14 mouse cellular contexts compared by ENCODE assay signal in genomic region chr9:58195671-58196070, GRCm38 (mm10). TPM values are rescaled to one million over a fixed set of nuclear protein-coding genes. Genes with fewer than 3 reads are reported as not detected.
A peak's percentile ranks its signal among the peaks of the same experiment; 100 is the strongest.
DNase-seq lines count a peak whose midpoint lies in the region; ATAC-seq and TF ChIP-seq lines count a peak whose summit lies in the region.
"Had no signal": no experiment of that assay in that cellular context is flagged by ENCODE, and none has a peak within 500 bp of the region (broad histone marks: within the 10 kb centered on the region; RNA-seq: fewer than 3 reads in every experiment).

No protein-coding gene starts in this region.

- no peak for TF ChIP-seq POLR2A in testis, adult 2 months (IDR thresholded peaks at IDR 0.05; ENCODE audit: control insufficient read depth, low read depth, low read length)

- no peak for DNase-seq in testis, postnatal 14 days (ENCODE audit: low spot score)
- DNase-seq in retina, embryonic 14.5 days (ENCODE audit: low spot score) = no peak
- DNase-seq in thymus, postnatal 4 days = no peak
- DNase-seq in adrenal gland, adult 2 months = no peak
- DNase-seq: cerebellum, adult 18-20 months; kidney, postnatal 14 days; right cerebral cortex, postnatal 4 days had no signal

- H3K27me3 ChIP-seq in testis, adult 2 months (ENCODE audit: control insufficient read depth, insufficient read depth, low read length) = no peaks in the 10 kb centered on the region
- peaks cover 16% of the 10 kb centered on the region; the same call in 1 of the 2 replicates for H3K27me3 ChIP-seq in forebrain, embryonic 16.5 days (replicated peaks; ENCODE audit: control insufficient read depth, insufficient read depth, low read length)
- H3K27me3 ChIP-seq in midbrain, embryonic 12.5 days = peaks cover 77% of the 10 kb centered on the region

- no peak for ATAC-seq in forebrain, embryonic 16.5 days
- ATAC-seq in midbrain, embryonic 12.5 days (ENCODE audit: low FRiP score, low read depth) = no peak
- ATAC-seq in activated CD4-positive, CD25-positive, alpha-beta regulatory T cell, adult 4 months = no peak

- H3K4me3 ChIP-seq in testis, adult 2 months (ENCODE audit: control insufficient read depth, low read depth, low read length) = no peak overlapping the region
- H3K4me3 ChIP-seq in forebrain, embryonic 16.5 days (replicated peaks; ENCODE audit: low read length) = peak overlapping the region; percentile 63
- peak overlapping the region; percentile 42 for H3K4me3 ChIP-seq in midbrain, embryonic 12.5 days

- peak overlapping the region; percentile 81 for H3K4me2 ChIP-seq in forebrain, embryonic 16.5 days (ENCODE audit: low read length)
- H3K4me2 ChIP-seq in midbrain, embryonic 12.5 days (replicated peaks) = peak overlapping the region; percentile 52

- peak overlapping the region; percentile 76 for H3K9ac ChIP-seq in forebrain, embryonic 16.5 days (replicated peaks; ENCODE audit: low read depth, low read length)
- peak overlapping the region; percentile 64 for H3K9ac ChIP-seq in midbrain, embryonic 12.5 days (replicated peaks)
- H3K9ac ChIP-seq: embryonic facial prominence, embryonic 13.5 days; liver, embryonic 14.5 days had no signal

- WGBS in forebrain, embryonic 16.5 days = 7% methylated on average over 1 of the region's 1 CpGs
- 0% methylated on average over 1 of the region's 1 CpGs for WGBS in midbrain, embryonic 12.5 days

- TF ChIP-seq CTCF in testis, adult 2 months (IDR thresholded peaks at IDR 0.05; ENCODE audit: control insufficient read depth, insufficient read depth, insufficient replicate concordance, low read depth, low read length) = no peak

- peak overlapping the region; percentile 41 for H3K27ac ChIP-seq in testis, adult 2 months (ENCODE audit: control insufficient read depth, insufficient read depth, low read depth, low read length)
- peak overlapping the region; percentile 98 for H3K27ac ChIP-seq in forebrain, embryonic 16.5 days (ENCODE audit: low read length)
- peak overlapping the region; percentile 88 for H3K27ac ChIP-seq in midbrain, embryonic 12.5 days (replicated peaks)
- H3K27ac ChIP-seq: embryonic facial prominence, embryonic 13.5 days; liver, embryonic 14.5 days; stomach, postnatal 0 days had no signal

- peaks cover 14% of the 10 kb centered on the region for H3K4me1 ChIP-seq in testis, adult 2 months (ENCODE audit: control insufficient read depth, insufficient read depth, low read length)
- peaks cover 47% of the 10 kb centered on the region for H3K4me1 ChIP-seq in forebrain, embryonic 16.5 days (replicated peaks; ENCODE audit: control insufficient read depth, insufficient read depth, low read length)
- peaks cover 57% of the 10 kb centered on the region for H3K4me1 ChIP-seq in midbrain, embryonic 12.5 days

- H3K36me3 ChIP-seq in testis, adult 2 months (ENCODE audit: control insufficient read depth, insufficient read depth, low read length) = no peaks in the 10 kb centered on the region
- no peaks in the 10 kb centered on the region; the same call in 1 of the 2 replicates for H3K36me3 ChIP-seq in forebrain, embryonic 16.5 days (ENCODE audit: control insufficient read depth, insufficient read depth)
- no peaks in the 10 kb centered on the region for H3K36me3 ChIP-seq in midbrain, embryonic 12.5 days
- H3K36me3 ChIP-seq: embryonic facial prominence, embryonic 13.5 days had no signal

- no peaks in the 10 kb centered on the region for H3K9me3 ChIP-seq in forebrain, embryonic 16.5 days (ENCODE audit: control insufficient read depth, low read length)
- no peaks in the 10 kb centered on the region for H3K9me3 ChIP-seq in midbrain, embryonic 12.5 days
- H3K9me3 ChIP-seq: embryonic facial prominence, embryonic 13.5 days had no signal

RNA-seq across cellular contexts. Expression of gene Islr, which starts 8.4 kb away (rescaled TPM):
- polyA plus RNA-seq in testis, adult 2 months (2012; rRNA removed) = 5.6 and 8.4 TPM in 2 replicates
- polyA plus RNA-seq in forebrain, embryonic 16.5 days (2015; fragmentation: Nextera tagmentation; extraction: Ambion mirVana) = 16.8 and 25.5 TPM in 2 replicates
- 25.1 and 42.6 TPM in 2 replicates for polyA plus RNA-seq in midbrain, embryonic 12.5 days (2016; fragmentation: Nextera tagmentation; extraction: Ambion mirVana)
- under 1 TPM in 1 of 2 experiments, not detected in 1; 0.32 TPM for polyA plus RNA-seq in activated CD4-positive, CD25-positive, alpha-beta regulatory T cell, adult 4 months (2017; shearing (Covaris generic))
- total RNA-seq in adrenal gland, adult 2 months (2021) = 10 to 100 TPM; 23.5 to 30.9 TPM
- polyA plus RNA-seq in adrenal gland, adult 2 months (2012; rRNA removed) = 93.8 and 107 TPM in 2 replicates

RNA-seq across cellular contexts. Expression of gene Islr2, which starts 8.4 kb away (rescaled TPM):
- 5.1 and 5.2 TPM in 2 replicates for polyA plus RNA-seq in testis, adult 2 months (2012; rRNA removed)
- 74.4 and 88.4 TPM in 2 replicates for polyA plus RNA-seq in forebrain, embryonic 16.5 days (2015; fragmentation: Nextera tagmentation; extraction: Ambion mirVana)
- 27.0 and 27.8 TPM in 2 replicates for polyA plus RNA-seq in midbrain, embryonic 12.5 days (2016; fragmentation: Nextera tagmentation; extraction: Ambion mirVana)
- polyA plus RNA-seq in activated CD4-positive, CD25-positive, alpha-beta regulatory T cell, adult 4 months (2017; shearing (Covaris generic)) = not detected
- 1 to 10 TPM; 1.5 to 2.0 TPM for total RNA-seq in adrenal gland, adult 2 months (2021)
- polyA plus RNA-seq in adrenal gland, adult 2 months (2012; rRNA removed) = 1.3 and 2.0 TPM in 2 replicates

RNA-seq across cellular contexts. Expression of gene Pml, which starts 53.9 kb away (rescaled TPM):
- 1.8 and 2.9 TPM in 2 replicates for polyA plus RNA-seq in testis, adult 2 months (2012; rRNA removed)
- 7.4 and 8.1 TPM in 2 replicates for polyA plus RNA-seq in forebrain, embryonic 16.5 days (2015; fragmentation: Nextera tagmentation; extraction: Ambion mirVana)
- 9.7 and 9.8 TPM in 2 replicates for polyA plus RNA-seq in midbrain, embryonic 12.5 days (2016; fragmentation: Nextera tagmentation; extraction: Ambion mirVana)
- polyA plus RNA-seq in activated CD4-positive, CD25-positive, alpha-beta regulatory T cell, adult 4 months (2017; shearing (Covaris generic)) = 10 to 100 TPM; 33.7 to 49.3 TPM
- total RNA-seq in adrenal gland, adult 2 months (2021) = 10 to 100 TPM; 20.8 to 28.0 TPM
- polyA plus RNA-seq in adrenal gland, adult 2 months (2012; rRNA removed) = 27.7 and 33.4 TPM in 2 replicates

RNA-seq across cellular contexts. Expression of gene Stoml1, which starts 57.3 kb away (rescaled TPM):
- polyA plus RNA-seq in testis, adult 2 months (2012; rRNA removed) = 11.0 and 11.5 TPM in 2 replicates
- 104 and 120 TPM in 2 replicates for polyA plus RNA-seq in forebrain, embryonic 16.5 days (2015; fragmentation: Nextera tagmentation; extraction: Ambion mirVana)
- 64.1 and 65.2 TPM in 2 replicates for polyA plus RNA-seq in midbrain, embryonic 12.5 days (2016; fragmentation: Nextera tagmentation; extraction: Ambion mirVana)
- 10 to 100 TPM; 21.1 to 23.9 TPM for polyA plus RNA-seq in activated CD4-positive, CD25-positive, alpha-beta regulatory T cell, adult 4 months (2017; shearing (Covaris generic))
- total RNA-seq in adrenal gland, adult 2 months (2021) = 10 to 100 TPM; 13.8 to 17.2 TPM
- 38.1 and 38.4 TPM in 2 replicates for polyA plus RNA-seq in adrenal gland, adult 2 months (2012; rRNA removed)

Comparison
In these comparisons a context has a peak if more than half of its experiments do, and no peak if none do; other contexts are left out.
1. H3K27ac ChIP-seq: peak in every context shown above with its lines; median percentile 98 in forebrain, embryonic 16.5 days; 88 in midbrain, embryonic 12.5 days; 41 in testis, adult 2 months.